Mouse (Mus musculus) liver, embryonic 14.5 days (tissue): ENCODE results near the gene Zfp771. TPM values are rescaled to one million over a fixed set of nuclear protein-coding genes. Genes with fewer than 3 reads are reported as not detected.
A peak's percentile ranks its signal among the peaks of the same experiment; 100 is the strongest.

Experiments
- ATAC-seq: fragments of 200-750 bp; cut with Nextera tagmentation; 2 replicates; pipeline ENCODE4 v1.8.0; 2017; ENCODE audit warnings: moderate number of reproducible peaks, mild to moderate bottlenecking, moderate library complexity; ENCODE audit not compliant: insufficient read depth
- DNase-seq, 3 experiments: peaks; one replicate each; pipeline ENCODE4 v3.0.0-alpha.2; 2012 to 2013; ENCODE audit warnings: low read depth in 3 of 3, low spot score in 3 of 3
- H3K27ac ChIP-seq: fragments of 300-500 bp; sonication (generic); 2 replicates; pipeline ENCODE4 v1.5.1; 2014; ENCODE audit warnings: moderate library complexity, mild to moderate bottlenecking, control low read depth, inconsistent platforms
- H3K27me3 ChIP-seq: fragments of 300-500 bp; sonication (generic); 2 replicates; pipeline ENCODE4 v1.6.1; 2014; ENCODE audit warnings: mild to moderate bottlenecking, low read length, moderate library complexity; ENCODE audit not compliant: control insufficient read depth, insufficient read depth
- H3K36me3 ChIP-seq: fragments of 300-500 bp; sonication (generic); replicated peaks from 2 replicates; pipeline ENCODE4 v1.6.1; 2014; ENCODE audit warnings: low read depth; ENCODE audit not compliant: control insufficient read depth, insufficient read depth
- H3K4me1 ChIP-seq, 2 experiments: fragments of 200-500 bp in 1 of 2; fragments of 300-500 bp in 1 of 2; sonication (generic) in 1 of 2; replicated peaks; 2 replicates each; pipeline ENCODE4 v1.6.1; 2012 to 2014; ENCODE audit warnings: antibody characterized with exemption in 1 of 2, inconsistent platforms in 1 of 2, low read length in 1 of 2; ENCODE audit not compliant: control insufficient read depth in 2 of 2, insufficient read depth in 2 of 2
- H3K4me2 ChIP-seq: fragments of 300-500 bp; sonication (generic); 2 replicates; pipeline ENCODE4 v1.6.1; 2014; ENCODE audit warnings: low read depth, mild to moderate bottlenecking, control low read depth, moderate library complexity
- H3K4me3 ChIP-seq, 2 experiments: fragments of 200-500 bp in 1 of 2; fragments of 300-500 bp in 1 of 2; sonication (generic) in 1 of 2; 2 replicates each; pipeline ENCODE4 v1.5.1; 2012 to 2014; ENCODE audit warnings: low read depth in 2 of 2, low read length in 2 of 2, mild to moderate bottlenecking in 2 of 2, control low read depth in 1 of 2, inconsistent platforms in 1 of 2, moderate library complexity in 1 of 2; ENCODE audit not compliant: insufficient read depth in 1 of 2
- H3K9ac ChIP-seq: fragments of 300-500 bp; sonication (generic); replicated peaks from 2 replicates; pipeline ENCODE4 v1.6.1; 2014; ENCODE audit warnings: mild to moderate bottlenecking, control low read depth, moderate library complexity
- H3K9me3 ChIP-seq: fragments of 300-500 bp; sonication (generic); 2 replicates; pipeline ENCODE4 v1.6.1; 2016; ENCODE audit warnings: low read length, mixed read lengths; ENCODE audit not compliant: control insufficient read depth
- CTCF ChIP-seq: IDR thresholded peaks from 2 replicates; pipeline ENCODE4 v1.5.1; 2016; ENCODE audit warnings: antibody characterized with exemption, low read depth, control low read depth
- EP300 ChIP-seq: IDR thresholded peaks from 2 replicates; pipeline ENCODE4 v1.6.1; 2016; ENCODE audit warnings: antibody characterized with exemption, low read depth
- WGBS: fragments of 180-500 bp; shearing (Covaris S2); extraction: QIAGEN DNeasy Blood & Tissue Kit; methylation state at CpG from one replicate; pipeline ENCODE4 v1.1.7; 2014; ENCODE audit not compliant: insufficient replicate concordance; 5-methylcytosine and 5-hydroxymethylcytosine counted together
- polyA plus RNA-seq, 2 experiments: library from polyadenylated mRNA; depleted of rRNA in 1 of 2; stranded (reverse) in 1 of 2; unstranded in 1 of 2; fragments of >200 nt; fragmentation: Nextera tagmentation in 1 of 2; extraction: Ambion mirVana in 1 of 2; gene quantifications; 2 replicates each; pipeline versions ENCODE4 v1.2.1 to v1.2.3; 2012 to 2014

Zfp771 gene
- polyA plus RNA-seq, 2 experiments: 11.0 to 19.6 TPM

- Histone ChIP-seq H3K4me1 (peaks cover 22 to 27% of the 10 kb centered on the region in 2 experiments), H3K4me2 (peak overlapping the region; percentile 85), H3K9me3 (no peaks in the 10 kb centered on the region), H3K4me3 (peak overlapping the region; percentile 24 to 92), H3K36me3 (peaks cover 10% of the 10 kb centered on the region), H3K9ac (peak overlapping the region; percentile 92), H3K27me3 (no peaks in the 10 kb centered on the region), H3K27ac (no peak overlapping the region; the same call in 1 of the 2 replicates)
- WGBS: 42% methylated on average over 3 of the region's 3 CpGs
- TF ChIP-seq EP300 (no peak), CTCF (no peak)
- DNase-seq: no peak
- ATAC-seq: no peak
These were observed 12.7 kb upstream of the Zfp771 start for GRCm38 (mm10) chr7:127231376-127231775.

- DNase-seq (no peak), ATAC-seq (no peak)
- H3K27me3 ChIP-seq: no peaks in the 10 kb centered on the region
- peak overlapping the region; percentile 91 to 92 for H3K4me3 ChIP-seq
- H3K9ac ChIP-seq: peak overlapping the region; percentile 92
- TF ChIP-seq CTCF (no peak), EP300 (no peak)
- WGBS: 3% methylated on average over 20 of the region's 20 CpGs
- peak overlapping the region; percentile 85 for H3K27ac ChIP-seq
- peaks cover 16% of the 10 kb centered on the region for H3K36me3 ChIP-seq
- no peaks in the 10 kb centered on the region for H3K9me3 ChIP-seq
- H3K4me2 ChIP-seq: peak overlapping the region; percentile 85
- peaks cover 17 to 21% of the 10 kb centered on the region in 2 experiments for H3K4me1 ChIP-seq
These were observed 12.1 kb upstream of the Zfp771 start for GRCm38 (mm10) chr7:127231826-127232621.

GRCm38 (mm10) chr7:127232622-127233367, 11.3 kb upstream of the Zfp771 start, which contains the start of the genes Zfp553 and Sept1:
Gene Zfp553, plus strand, starts transcription at chr7:127233061.
Gene Sept1, minus strand, starts transcription at chr7:127233130.
- ATAC-seq (peak; percentile 84), DNase-seq (peak in 2 of 3 experiments; percentile 37 to 67)
- peak within 1 kb of the TSS; percentile 92 for H3K9ac ChIP-seq
- peaks cover 17% of the 10 kb centered on the region for H3K36me3 ChIP-seq
- peak within 1 kb of the TSS; percentile 85 for H3K4me2 ChIP-seq
- peak within 1 kb of the TSS; percentile 91 to 92 for H3K4me3 ChIP-seq
- under 1% methylated on average over 64 of the region's 64 CpGs for WGBS
- H3K4me1 ChIP-seq: peaks cover 10 to 14% of the 10 kb centered on the region in 2 experiments
- no peaks in the 10 kb centered on the region for H3K27me3 ChIP-seq
- H3K9me3 ChIP-seq: no peaks in the 10 kb centered on the region
- TF ChIP-seq EP300 (no peak), CTCF (no peak)
- peak within 1 kb of the TSS; percentile 85 for H3K27ac ChIP-seq

- under 1% methylated on average over 27 of the region's 27 CpGs for WGBS
- no peak for DNase-seq
- no peak for TF ChIP-seq EP300
- no peak for TF ChIP-seq CTCF
- Histone ChIP-seq H3K4me2 (peak overlapping the region; percentile 85), H3K4me1 (peaks cover 10 to 13% of the 10 kb centered on the region in 2 experiments), H3K27me3 (no peaks in the 10 kb centered on the region), H3K9ac (peak overlapping the region; percentile 92), H3K36me3 (peaks cover 17% of the 10 kb centered on the region), H3K9me3 (no peaks in the 10 kb centered on the region), H3K4me3 (peak overlapping the region; percentile 91 to 92), H3K27ac (peak overlapping the region; percentile 85)
- peak; percentile 52 for ATAC-seq
These were observed 10.7 kb upstream of the Zfp771 start for GRCm38 (mm10) chr7:127233368-127233749.

- TF ChIP-seq EP300 (no peak), CTCF (no peak)
- peak overlapping the region; percentile 92 for H3K9ac ChIP-seq
- H3K4me2 ChIP-seq: peak overlapping the region; percentile 85
- H3K36me3 ChIP-seq: peaks cover 17% of the 10 kb centered on the region
- H3K27ac ChIP-seq: peak overlapping the region; percentile 85
- peak overlapping the region; percentile 91 to 92 for H3K4me3 ChIP-seq
- peaks cover 9 to 12% of the 10 kb centered on the region in 2 experiments for H3K4me1 ChIP-seq
- H3K27me3 ChIP-seq: no peaks in the 10 kb centered on the region
- 1% methylated on average over 9 of the region's 9 CpGs for WGBS
- no peaks in the 10 kb centered on the region for H3K9me3 ChIP-seq
- ATAC-seq: no peak
- no peak for DNase-seq
These were observed 10.3 kb upstream of the Zfp771 start for GRCm38 (mm10) chr7:127233765-127234164.
